Mouse (Mus musculus) lung, postnatal 0 days (tissue): ENCODE measurements around the gene Trappc11. TPM values are rescaled to one million over a fixed set of nuclear protein-coding genes. Genes with fewer than 3 reads are reported as not detected.
"Not testable (repeated sequence)": the region's sequence is repeated elsewhere in the genome, so short reads cannot be mapped to it uniquely, and the experiment has no call there.

Experiments used
- ATAC-seq: fragments of 200-750 bp; cut with Nextera tagmentation; 2 replicates; pipeline ENCODE4 v1.8.0; 2017; ENCODE audit warnings: moderate library complexity
- DNase-seq: peaks from one replicate; pipeline ENCODE4 v3.0.0-alpha.2; 2016; ENCODE audit warnings: low spot score
- H3K27ac ChIP-seq: fragments of 300-500 bp; sonication (generic); 2 replicates; pipeline ENCODE4 v1.5.1; 2014; ENCODE audit warnings: antibody characterized with exemption, mild to moderate bottlenecking, low read length, mixed read lengths
- H3K27me3 ChIP-seq: fragments of 300-500 bp; sonication (generic); replicated peaks from 2 replicates; pipeline ENCODE4 v1.6.1; 2014; ENCODE audit warnings: low read length, mixed read lengths; ENCODE audit not compliant: insufficient read depth
- H3K36me3 ChIP-seq: fragments of 300-500 bp; sonication (generic); 2 replicates; pipeline ENCODE4 v1.6.1; 2014; ENCODE audit warnings: low read length, mixed read lengths; ENCODE audit not compliant: insufficient read depth
- H3K4me1 ChIP-seq: fragments of 300-500 bp; sonication (generic); 2 replicates; pipeline ENCODE4 v1.6.1; 2014; ENCODE audit warnings: antibody characterized with exemption, low read depth, low read length, mixed read lengths; ENCODE audit not compliant: insufficient read depth
- H3K4me2 ChIP-seq: fragments of 300-500 bp; sonication (generic); replicated peaks from 2 replicates; pipeline ENCODE4 v1.6.1; 2014; ENCODE audit warnings: low read depth, mild to moderate bottlenecking, low read length, moderate library complexity, mixed read lengths
- H3K4me3 ChIP-seq: fragments of 300-500 bp; sonication (generic); 2 replicates; pipeline ENCODE4 v1.5.1; 2014; ENCODE audit warnings: low read depth, low read length
- H3K9ac ChIP-seq: fragments of 300-500 bp; sonication (generic); replicated peaks from 2 replicates; pipeline ENCODE4 v1.6.1; 2014; ENCODE audit warnings: low read depth, mild to moderate bottlenecking
- H3K9me3 ChIP-seq: fragments of 300-500 bp; sonication (generic); 2 replicates; pipeline ENCODE4 v1.6.1; 2016; ENCODE audit warnings: low read length, mixed read lengths
- CTCF ChIP-seq: IDR thresholded peaks from 2 replicates; pipeline ENCODE4 v1.5.1; 2016; ENCODE audit warnings: antibody characterized with exemption, mild to moderate bottlenecking
- EP300 ChIP-seq: IDR thresholded peaks from 2 replicates; pipeline ENCODE4 v1.6.1; 2016; ENCODE audit warnings: antibody characterized with exemption, mild to moderate bottlenecking, control low read depth
- WGBS: fragments of 180-500 bp; shearing (Covaris S2); extraction: QIAGEN DNeasy Blood & Tissue Kit; methylation state at CpG from one replicate; pipeline ENCODE4 v1.1.7; 2014; 5-methylcytosine and 5-hydroxymethylcytosine counted together
- polyA plus RNA-seq: library from polyadenylated mRNA; unstranded; fragments of >200 nt; fragmentation: Nextera tagmentation; extraction: Ambion mirVana; gene quantifications from 2 replicates; pipeline ENCODE4 v1.2.1, GENCODE M21; 2015

Trappc11 gene
- polyA plus RNA-seq, 1 experiment from 2014 or later: 17.8 TPM

DNA sequence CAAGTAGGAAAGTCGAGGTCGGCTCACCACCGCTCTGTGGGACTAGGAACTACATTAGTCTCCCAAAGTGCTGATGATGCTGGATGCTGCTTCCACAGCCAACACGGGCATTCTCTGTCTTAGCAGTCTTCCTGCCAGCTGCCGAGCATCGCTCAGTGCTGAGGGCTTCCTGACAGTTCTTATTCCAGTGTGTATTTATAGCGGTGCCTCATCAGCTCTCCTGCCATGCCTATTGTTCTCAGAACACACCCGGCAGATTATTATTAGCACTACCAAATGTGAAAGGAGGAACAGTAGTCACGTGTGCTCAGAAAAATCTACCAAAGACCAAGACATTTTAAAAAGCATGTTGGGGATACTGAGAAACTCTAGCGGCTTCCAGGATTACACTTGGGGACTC, 71.6 kb downstream of the Trappc11 start:
- H3K4me2 ChIP-seq: no peak overlapping the region
- H3K9ac ChIP-seq: no peak overlapping the region
- H3K27ac ChIP-seq: no peak overlapping the region
- no peak for TF ChIP-seq CTCF
- TF ChIP-seq EP300: no peak
- no peaks in the 10 kb centered on the region for H3K27me3 ChIP-seq
- no peaks in the 10 kb centered on the region for H3K4me1 ChIP-seq
- WGBS: 41% methylated on average over 10 of the region's 10 CpGs
- ATAC-seq: peak; percentile 62
- DNase-seq: peak; percentile 46
- no peaks in the 10 kb centered on the region for H3K36me3 ChIP-seq
- no peaks in the 10 kb centered on the region for H3K9me3 ChIP-seq
- H3K4me3 ChIP-seq: no peak overlapping the region

DNA sequence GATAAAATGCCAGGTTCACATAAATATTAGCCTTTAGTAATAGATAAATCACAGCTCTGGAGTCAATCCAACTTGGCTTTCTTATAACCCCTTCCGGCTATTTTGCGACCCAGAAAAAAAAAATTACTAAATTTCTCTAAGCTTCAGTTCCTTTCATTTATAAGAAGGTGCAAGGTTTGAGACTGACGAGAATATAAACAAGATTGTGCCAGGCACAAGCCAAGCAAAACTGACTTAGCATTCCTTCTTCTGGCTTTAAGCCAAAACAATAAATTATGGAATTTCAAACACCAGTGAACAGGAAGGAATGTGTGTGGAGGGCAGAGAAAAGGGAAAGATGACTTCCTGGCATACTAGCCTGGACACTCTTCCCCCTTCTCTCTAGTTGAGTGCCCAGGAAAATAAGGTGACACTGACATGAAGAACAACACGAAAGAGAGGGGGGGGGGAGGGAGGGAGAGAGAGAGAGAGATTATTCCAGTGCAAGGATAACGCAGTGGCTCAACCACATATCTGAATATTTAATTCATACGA, 74.0 kb downstream of the Trappc11 start:
- WGBS: 27% methylated on average over 6 of the region's 6 CpGs
- Histone ChIP-seq H3K9ac (no peak overlapping the region), H3K4me1 (no peaks in the 10 kb centered on the region), H3K27me3 (no peaks in the 10 kb centered on the region), H3K4me2 (no peak overlapping the region), H3K9me3 (no peaks in the 10 kb centered on the region), H3K36me3 (no peaks in the 10 kb centered on the region), H3K27ac (no peak overlapping the region), H3K4me3 (no peak overlapping the region)
- ATAC-seq (no peak), DNase-seq (peak; percentile 15)
- TF ChIP-seq EP300 (peak; percentile 29), CTCF (no peak)

GRCm38 (mm10) chr8:47458591-47458990, 74.7 kb downstream of the Trappc11 start:
- no peaks in the 10 kb centered on the region for H3K4me1 ChIP-seq
- no peak overlapping the region for H3K9ac ChIP-seq
- H3K27me3 ChIP-seq: no peaks in the 10 kb centered on the region
- WGBS: 81% methylated on average over 10 of the region's 10 CpGs
- H3K9me3 ChIP-seq: no peaks in the 10 kb centered on the region
- no peaks in the 10 kb centered on the region for H3K36me3 ChIP-seq
- no peak overlapping the region for H3K27ac ChIP-seq
- H3K4me2 ChIP-seq: no peak overlapping the region
- H3K4me3 ChIP-seq: no peak overlapping the region
- ATAC-seq: no peak
- no peak for TF ChIP-seq EP300
- no peak for TF ChIP-seq CTCF
- no peak for DNase-seq

GRCm38 (mm10) chr8:47449211-47449610, 84.1 kb downstream of the Trappc11 start:
- not testable (repeated sequence) for H3K27me3 ChIP-seq, H3K36me3 ChIP-seq, DNase-seq, H3K4me2 ChIP-seq, H3K27ac ChIP-seq, H3K9ac ChIP-seq, H3K9me3 ChIP-seq, H3K4me1 ChIP-seq, ATAC-seq, H3K4me3 ChIP-seq
- WGBS: 96% methylated on average over 2 of the region's 2 CpGs

DNA sequence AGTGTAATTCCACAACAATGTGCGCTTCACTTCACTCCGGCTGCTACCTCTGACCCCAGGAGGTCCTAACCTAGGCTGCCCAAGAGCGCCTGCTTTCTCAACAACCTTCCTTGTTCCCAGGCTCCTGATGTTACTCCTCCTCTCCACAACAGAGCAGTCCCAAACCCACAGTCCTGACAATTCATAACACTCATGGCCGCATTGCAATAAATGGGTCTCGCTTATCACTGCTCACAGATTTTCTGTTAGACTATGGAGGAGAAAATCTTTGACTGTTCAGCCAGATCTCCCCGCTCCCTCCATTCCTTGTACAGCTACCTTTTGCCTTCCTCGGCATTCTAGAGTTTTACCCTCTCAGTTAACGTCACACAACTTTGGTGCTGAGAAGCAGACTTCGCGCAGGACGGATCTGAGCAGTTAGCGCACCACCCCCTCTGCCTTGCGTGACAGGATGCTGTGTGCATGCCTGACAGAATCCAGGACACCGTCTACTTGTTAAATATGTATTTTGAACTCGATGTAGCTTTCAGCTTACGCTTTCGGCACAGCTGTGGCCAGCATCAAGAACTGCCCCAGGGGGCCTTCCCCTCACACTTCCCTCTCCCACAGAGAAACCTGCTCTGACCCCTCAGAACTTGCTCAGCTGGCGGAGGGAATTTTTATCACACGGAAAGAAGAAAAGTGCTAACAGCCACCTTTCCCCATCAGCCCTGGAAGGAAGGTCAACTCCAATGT, 86.8 kb downstream of the Trappc11 start, which contains the start of gene Stox2:
Gene Stox2, minus strand, starts transcription at position 51 of the 735 bp plus-strand sequence.
- Histone ChIP-seq H3K27ac (no peak within 1 kb of the TSS), H3K4me2 (no peak within 1 kb of the TSS), H3K4me1 (no peaks in the 10 kb centered on the region), H3K36me3 (no peaks in the 10 kb centered on the region), H3K9ac (no peak within 1 kb of the TSS), H3K9me3 (no peaks in the 10 kb centered on the region), H3K27me3 (no peaks in the 10 kb centered on the region), H3K4me3 (no peak within 1 kb of the TSS)
- 66% methylated on average over 19 of the region's 19 CpGs for WGBS
- ATAC-seq (no peak), DNase-seq (no peak)
- TF ChIP-seq EP300 (no peak), CTCF (no peak)

Other genes with a start within 250 kb of the Trappc11 start
- 5.8 and 7.4 TPM in 2 replicates for gene Stox2, start 87.1 kb downstream of the Trappc11 start, polyA plus RNA-seq
- 27.2 and 31.1 TPM in 2 replicates for gene Rwdd4a, start 194 bp upstream of the Trappc11 start, polyA plus RNA-seq
- 14.8 and 15.5 TPM in 2 replicates for gene Ing2, start 142.1 kb upstream of the Trappc11 start, polyA plus RNA-seq
- 22.1 and 23.0 TPM in 2 replicates for gene Cdkn2aip, start 180.5 kb upstream of the Trappc11 start, polyA plus RNA-seq